Mouse (Mus musculus) layer of hippocampus, adult 18-20 months (tissue): ENCODE data around the gene Tas2r109. TPM values are rescaled to one million over a fixed set of nuclear protein-coding genes. Genes with fewer than 3 reads are reported as not detected.
"Not testable (repeated sequence)": the region's sequence is repeated elsewhere in the genome, so short reads cannot be mapped to it uniquely, and the experiment has no call there.

Experiments used
- DNase-seq, 2 experiments: peaks; one replicate each; pipeline ENCODE4 v3.0.0; 2022; ENCODE audit warnings: low spot score in 2 of 2
- long read RNA-seq: library from polyadenylated mRNA; stranded (forward); transcript quantifications from one replicate; pipeline ENCODE4 v2.0.0, GENCODE M21; 2021
- total RNA-seq, 2 experiments: library from RNA; stranded (reverse); gene quantifications; 2 replicates each; pipeline ENCODE4 v1.2.3; 2021

The Tas2r109 gene
- not detected for total RNA-seq
- long read RNA-seq: 0 reads

GRCm38 (mm10) chr6:132980865-132981264, at the start of gene Tas2r109:
Tas2r109 (minus strand) TSS chr6:132980965.
- no peak for DNase-seq

DNA sequence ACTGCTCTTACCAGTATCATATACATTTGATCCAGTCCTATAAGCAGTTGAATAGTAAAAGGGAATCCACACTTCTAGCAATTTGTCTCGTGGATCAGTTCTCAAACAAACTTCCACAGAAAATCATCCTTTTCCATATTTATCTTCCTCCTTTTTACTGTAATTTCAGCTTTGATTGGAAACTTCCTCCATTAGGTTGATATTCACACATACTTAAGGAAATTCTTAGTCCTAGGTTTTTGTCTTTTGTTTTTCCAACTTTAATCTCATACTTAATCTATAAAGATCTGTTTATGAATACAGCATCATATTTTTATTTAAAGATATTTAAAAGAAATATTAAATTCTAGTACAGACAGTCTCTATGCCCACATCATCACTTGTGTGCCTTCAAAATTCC, 22.9 kb downstream of the Tas2r109 start, which contains the start of gene Tas2r131:
Tas2r131 (minus strand) TSS at position 101 of the 400 bp plus-strand sequence.
- no peak for DNase-seq

GRCm38 (mm10) chr6:132950802-132951201, 30.0 kb downstream of the Tas2r109 start, which contains the start of gene Tas2r129:
Tas2r129 (plus strand) TSS chr6:132951102.
- DNase-seq: no peak

DNA sequence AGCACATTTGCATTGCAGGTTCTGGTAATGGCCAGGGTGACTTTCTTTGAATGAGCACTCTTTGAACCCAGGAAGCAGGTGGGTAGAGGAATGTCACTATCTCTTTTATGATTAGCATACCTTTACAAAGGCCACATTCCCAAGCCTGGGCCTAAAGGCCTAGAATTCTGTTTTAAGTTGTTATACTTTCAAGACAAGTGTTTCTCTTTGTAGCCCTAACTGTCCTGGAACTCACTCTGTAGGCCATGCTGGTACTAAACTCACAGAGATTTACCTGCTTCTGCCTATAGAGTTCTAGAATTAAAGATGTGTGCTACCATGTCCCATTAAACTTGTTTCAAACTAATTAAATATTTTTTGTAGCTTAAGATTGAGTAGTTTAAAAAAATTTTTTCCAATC, 39.4 kb downstream of the Tas2r109 start:
- DNase-seq: not testable (repeated sequence)

Other genes starting within 250 kb of the Tas2r109 start
- not detected for gene Tas2r115, start 242.9 kb downstream of the Tas2r109 start, total RNA-seq
- not detected for gene Tas2r124, start 226.2 kb downstream of the Tas2r109 start, total RNA-seq
- gene Tas2r102, start 218.8 kb downstream of the Tas2r109 start, total RNA-seq: not detected
- gene Tas2r136, start 202.8 kb downstream of the Tas2r109 start, total RNA-seq: not detected
- not detected for gene Tas2r117, start 178.1 kb downstream of the Tas2r109 start, total RNA-seq
- gene Tas2r123, start 133.8 kb downstream of the Tas2r109 start, total RNA-seq: not detected
- gene Tas2r116, start 125.5 kb downstream of the Tas2r109 start, total RNA-seq: not detected
- gene Tas2r110, start 113.0 kb downstream of the Tas2r109 start, total RNA-seq: not detected
- gene Tas2r113, start 88.0 kb downstream of the Tas2r109 start, total RNA-seq: not detected
- gene Tas2r125, start 71.3 kb downstream of the Tas2r109 start, total RNA-seq: not detected
- not detected for gene Tas2r129, start 29.9 kb downstream of the Tas2r109 start, total RNA-seq
- not detected for gene Tas2r131, start 23.0 kb downstream of the Tas2r109 start, total RNA-seq
- gene Tas2r103, start 56.1 kb upstream of the Tas2r109 start, total RNA-seq: not detected
- gene Tas2r140, start 74.9 kb upstream of the Tas2r109 start, total RNA-seq: not detected
- 100 to 1,000 TPM; 103 to 119 TPM for gene Smim10l1, start 123.9 kb upstream of the Tas2r109 start, total RNA-seq